Mouse (Mus musculus) CH12.LX (cell line): ENCODE results near the gene Ank3. TPM values are rescaled to one million over a fixed set of nuclear protein-coding genes. Genes with fewer than 3 reads are reported as not detected.

Source experiments
- DNase-seq: peaks from one replicate; pipeline ENCODE4 v3.0.0-alpha.2; 2013; ENCODE audit errors: extremely low read depth
- H3K27ac ChIP-seq: 2 replicates; pipeline ENCODE4 v1.5.1; 2012; ENCODE audit warnings: low read depth, mild to moderate bottlenecking, control low read depth, moderate library complexity; ENCODE audit not compliant: insufficient read depth
- H3K27me3 ChIP-seq: replicated peaks from 2 replicates; pipeline ENCODE3; 2012; ENCODE audit warnings: inconsistent platforms
- H3K36me3 ChIP-seq, 2 experiments: replicated peaks in 1 of 2; 2 replicates each; pipeline versions ENCODE3 to v1.6.1; 2012; ENCODE audit warnings: inconsistent platforms in 1 of 2, low read length in 1 of 2, mild to moderate bottlenecking in 1 of 2, mixed read lengths in 1 of 2, moderate library complexity in 1 of 2; ENCODE audit not compliant: control insufficient read depth in 1 of 2, insufficient read depth in 1 of 2
- H3K4me1 ChIP-seq, 2 experiments: 2 replicates each; pipeline ENCODE4 v1.6.1; 2012; ENCODE audit warnings: inconsistent platforms in 1 of 2, moderate library complexity in 1 of 2; ENCODE audit not compliant: insufficient read depth in 2 of 2, control insufficient read depth in 1 of 2
- H3K4me2 ChIP-seq: 2 replicates; pipeline ENCODE4 v1.6.1; 2012; ENCODE audit warnings: low read depth, mild to moderate bottlenecking, control low read depth; ENCODE audit not compliant: poor library complexity, insufficient read depth, severe bottlenecking
- H3K4me3 ChIP-seq, 3 experiments: fragments of 150-350 bp in 1 of 3; sonication (generic) in 1 of 3; replicated peaks in 1 of 3; 2 replicates each; pipeline versions ENCODE3 to v1.5.1; 2011 to 2012; ENCODE audit warnings: low read depth in 2 of 3, low read length in 2 of 3, mild to moderate bottlenecking in 2 of 3, moderate library complexity in 2 of 3, control low read depth in 1 of 3, improper control_type of control experiment in 1 of 3, inconsistent platforms in 1 of 3, mixed read lengths in 1 of 3; ENCODE audit not compliant: poor library complexity in 1 of 3
- H3K79me2 ChIP-seq: replicated peaks from 2 replicates; pipeline ENCODE4 v1.6.1; 2012; ENCODE audit warnings: mild to moderate bottlenecking, moderate library complexity; ENCODE audit not compliant: control insufficient read depth, poor library complexity, insufficient read depth, severe bottlenecking; ENCODE audit errors: extremely low read depth
- H3K9ac ChIP-seq: 2 replicates; pipeline ENCODE4 v1.6.1; 2012; ENCODE audit warnings: low read depth, mild to moderate bottlenecking, control low read depth, moderate library complexity; ENCODE audit not compliant: insufficient read depth
- H3K9me3 ChIP-seq: replicated peaks from 2 replicates; pipeline ENCODE3; 2012; ENCODE audit warnings: low read length, inconsistent platforms, mixed read lengths
- BHLHE40 ChIP-seq: IDR thresholded peaks from 2 replicates; pipeline ENCODE4 v1.6.1; 2011; ENCODE audit warnings: mild to moderate bottlenecking, low read depth, low read length, improper control_type of control experiment
- CHD1 ChIP-seq: IDR thresholded peaks from 2 replicates; pipeline ENCODE4 v1.6.1; 2012; ENCODE audit warnings: low read depth, low read length, improper control_type of control experiment, inconsistent platforms
- CTCF ChIP-seq, 2 experiments: IDR thresholded peaks in 1 of 2; conservative IDR thresholded peaks in 1 of 2; 2 replicates each; pipeline ENCODE4 v1.5.1; 2011 to 2012; ENCODE audit warnings: low read depth in 2 of 2, low read length in 2 of 2, improper control_type of control experiment in 1 of 2, inconsistent platforms in 1 of 2, mild to moderate bottlenecking in 1 of 2, moderate library complexity in 1 of 2
- EP300 ChIP-seq: IDR thresholded peaks from 2 replicates; pipeline ENCODE4 v1.6.1; 2011; ENCODE audit warnings: low read length, improper control_type of control experiment
- HCFC1 ChIP-seq: IDR thresholded peaks from 2 replicates; pipeline ENCODE4 v1.6.1; 2012; ENCODE audit warnings: low read depth, mild to moderate bottlenecking, inconsistent platforms, low read length, improper control_type of control experiment
- KAT2A ChIP-seq: IDR thresholded peaks from 2 replicates; pipeline ENCODE4 v1.6.1; 2012; ENCODE audit warnings: low read length, improper control_type of control experiment, inconsistent platforms; ENCODE audit not compliant: insufficient replicate concordance
- MYC ChIP-seq: IDR thresholded peaks from 2 replicates; pipeline ENCODE4 v1.6.1; 2011; ENCODE audit warnings: low read depth, mild to moderate bottlenecking, improper control_type of control experiment, low read length
- NELFE ChIP-seq: IDR thresholded peaks from 2 replicates; pipeline ENCODE4 v1.6.1; 2011; ENCODE audit warnings: low read depth, low read length, improper control_type of control experiment
- POLR2A ChIP-seq: IDR thresholded peaks from 2 replicates; pipeline ENCODE4 v1.6.1; 2011; ENCODE audit warnings: low read depth, mild to moderate bottlenecking, improper control_type of control experiment, low read length
- POLR2AphosphoS2 ChIP-seq: IDR thresholded peaks from 2 replicates; pipeline ENCODE4 v1.6.1; 2011; ENCODE audit warnings: low read depth, low read length, improper control_type of control experiment
- RAD21 ChIP-seq: IDR thresholded peaks from 2 replicates; pipeline ENCODE4 v1.6.1; 2011; ENCODE audit warnings: low read depth, mild to moderate bottlenecking, low read length, improper control_type of control experiment, moderate library complexity
- RCOR1 ChIP-seq: conservative IDR thresholded peaks from 2 replicates; pipeline ENCODE4 v1.6.1; 2012; ENCODE audit warnings: low read depth, mild to moderate bottlenecking, inconsistent platforms, low read length, improper control_type of control experiment
- SMC3 ChIP-seq: IDR thresholded peaks from 2 replicates; pipeline ENCODE4 v1.6.1; 2011; ENCODE audit warnings: low read depth, low read length, improper control_type of control experiment
- TCF12 ChIP-seq: IDR thresholded peaks from 2 replicates; pipeline ENCODE4 v1.6.1; 2014; ENCODE audit warnings: low read depth, mild to moderate bottlenecking, inconsistent platforms, low read length, improper control_type of control experiment
- UBTF ChIP-seq: IDR thresholded peaks from 2 replicates; pipeline ENCODE4 v1.6.1; 2012; ENCODE audit warnings: low read depth, mild to moderate bottlenecking, inconsistent platforms, low read length, improper control_type of control experiment, moderate library complexity
- ZC3H11A ChIP-seq: IDR thresholded peaks from 2 replicates; pipeline ENCODE4 v1.6.1; 2012; ENCODE audit warnings: low read depth, mild to moderate bottlenecking, inconsistent platforms, low read length, improper control_type of control experiment
- ZMIZ1 ChIP-seq: IDR thresholded peaks from 2 replicates; pipeline ENCODE4 v1.6.1; 2012; ENCODE audit warnings: low read depth, mild to moderate bottlenecking, inconsistent platforms, low read length, improper control_type of control experiment
- ZNF384 ChIP-seq: IDR thresholded peaks from 2 replicates; pipeline ENCODE4 v1.6.1; 2012; ENCODE audit warnings: low read depth, low read length, improper control_type of control experiment, inconsistent platforms
- dilution Hi-C: fragments of 300-500 bp; cut with MboI; formaldehyde crosslinking; loops from 2 replicates; pipeline ENCODE4 v1.14.3; 2020; ENCODE audit warnings: low sequenced_read_pairs; ENCODE audit not compliant: extremely low pct_unique_long_range_greater_than_20kb, extremely low pct_ligation_motif_present
- in situ Hi-C: fragments of 300-500 bp; cut with MboI; formaldehyde crosslinking; loops from 3 replicates; pipeline ENCODE4 v1.14.3; 2019; ENCODE audit warnings: low sequenced_read_pairs, low pct_ligation_motif_present, low pct_unique_long_range_greater_than_20kb, mixed read lengths
- polyA plus RNA-seq: library from polyadenylated mRNA; unstranded; fragments of >175 nt; gene quantifications from 2 replicates; pipeline ENCODE4 v1.2.1, GENCODE M21; 2012; ENCODE audit warnings: low read depth; ENCODE audit not compliant: insufficient read length
- total RNA-seq, 2 experiments: library from RNA; depleted of rRNA; stranded (reverse); fragments of 300-350 nt in 1 of 2; fragments of >200 nt in 1 of 2; gene quantifications; 2 replicates each; pipeline ENCODE4 v1.2.3; 2012 to 2014

The Ank3 gene
- total and polyA plus RNA-seq, 3 experiments = 4.7 to 8.3 (median 6.2) TPM

DNA sequence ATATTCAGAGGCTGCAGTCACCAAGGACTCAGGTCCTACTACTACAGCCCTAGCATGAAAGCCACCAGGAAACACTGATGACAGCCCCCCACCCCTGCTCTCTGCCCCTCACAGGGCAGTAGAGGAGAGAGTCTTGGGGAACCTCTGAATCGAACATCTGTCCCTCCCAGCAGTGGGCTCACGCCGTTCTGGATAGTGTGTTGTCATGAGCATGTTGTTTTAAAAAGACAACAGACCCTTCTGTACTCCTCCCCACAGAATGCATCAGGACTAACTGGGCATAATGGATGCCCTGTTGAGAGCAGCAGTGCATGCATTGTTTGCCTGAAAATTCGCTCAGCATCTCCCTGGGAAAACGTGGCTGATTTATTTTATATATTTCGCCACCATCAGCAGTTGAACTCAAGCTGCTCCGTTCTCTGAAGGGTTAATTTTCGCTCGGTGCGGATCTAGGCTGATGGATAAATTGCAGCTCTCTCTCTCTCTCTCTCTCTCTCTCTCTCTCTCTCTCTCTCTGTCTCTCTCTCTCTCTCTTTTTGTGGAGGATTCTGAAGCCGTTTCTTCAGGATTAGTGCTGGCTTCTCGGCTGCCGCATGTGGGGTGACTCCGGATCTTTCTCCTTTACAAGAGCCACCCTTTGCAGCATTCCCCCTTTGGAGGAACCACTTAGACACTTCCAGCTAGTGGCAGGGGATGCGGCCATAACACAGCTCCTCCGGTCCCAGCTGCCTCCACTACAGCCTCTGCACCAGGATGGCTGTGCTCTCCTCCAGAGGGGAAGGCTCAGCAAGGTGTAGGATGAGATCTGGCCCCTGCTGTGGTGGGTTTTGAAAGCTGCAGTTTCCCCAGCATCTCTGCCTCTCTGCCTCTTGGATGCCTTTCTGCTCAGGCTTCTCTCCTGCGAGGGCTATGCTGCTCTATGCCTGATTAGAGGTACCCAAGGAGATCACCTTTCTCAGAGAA lies 307.5 kb downstream of the Ank3 start:
- Histone ChIP-seq H3K27me3 (no peaks in the 10 kb centered on the region), H3K4me3 (no peak overlapping the region), H3K9me3 (no peaks in the 10 kb centered on the region), H3K27ac (no peak overlapping the region), H3K36me3 (no peaks in the 10 kb centered on the region), H3K4me1 (peaks cover 0 to 2% of the 10 kb centered on the region in 2 experiments; a peak in 1 of 4 replicates), H3K79me2 (no peaks in the 10 kb centered on the region), H3K4me2 (no peak overlapping the region), H3K9ac (no peak overlapping the region)
- dilution Hi-C loops (no loop called here), in situ Hi-C loops (no loop called here)
- no peak for TF ChIP-seq RCOR1
- TF ChIP-seq ZMIZ1 = no peak
- no peak for TF ChIP-seq RAD21
- DNase-seq = no peak

DNA sequence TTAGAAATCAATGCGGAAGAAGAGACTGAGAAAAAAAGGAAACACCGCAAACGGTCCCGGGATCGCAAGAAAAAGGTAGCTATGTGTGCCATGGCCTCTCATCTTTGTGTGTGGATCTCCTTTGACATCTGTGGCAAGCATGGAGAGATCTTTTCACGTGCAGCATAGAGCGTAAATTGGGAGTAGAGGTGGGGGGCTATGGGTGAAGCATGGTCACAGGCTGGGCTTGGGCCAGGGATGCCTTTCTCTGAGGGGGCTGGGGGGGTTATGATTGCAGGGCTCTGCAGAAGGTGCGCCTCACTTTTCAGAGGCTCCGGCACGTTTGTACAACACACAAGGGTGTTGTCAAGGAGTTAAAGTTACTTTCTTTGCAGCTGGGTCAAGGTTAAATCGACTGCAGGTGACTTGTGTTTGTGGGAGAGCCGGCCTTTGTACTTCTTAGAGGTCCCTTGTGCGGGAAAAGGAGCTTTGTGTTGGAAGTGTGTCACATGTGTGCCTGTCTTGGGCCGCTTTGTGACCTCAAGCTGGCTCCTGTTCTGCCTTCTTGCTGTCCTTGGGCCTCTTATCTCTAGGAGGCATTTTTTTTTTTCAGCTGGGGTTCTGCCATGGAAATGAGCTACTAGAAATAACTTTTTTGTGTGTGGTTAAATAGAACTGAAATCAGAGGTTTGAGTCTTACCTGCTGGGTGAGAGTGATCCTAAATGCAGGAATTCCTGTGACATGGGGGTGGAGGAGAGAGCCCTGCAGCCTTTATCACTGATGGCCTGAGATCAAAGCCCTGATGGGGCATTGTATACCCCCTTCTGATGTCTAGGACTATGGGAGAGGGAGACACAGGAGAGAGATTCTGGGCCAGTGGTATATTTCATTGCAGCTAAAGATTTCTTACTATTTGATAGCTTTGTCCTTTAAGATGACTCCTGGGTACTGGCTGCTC lies 308.5 kb downstream of the Ank3 start:
- Histone ChIP-seq H3K9ac (no peak overlapping the region), H3K79me2 (no peaks in the 10 kb centered on the region), H3K4me1 (0 out of 4 replicates have a peak, but pooled peaks cover 0 to 2% of the 10 kb centered on the region in 2 experiments), H3K4me2 (no peak overlapping the region), H3K27ac (no peak overlapping the region), H3K36me3 (no peaks in the 10 kb centered on the region), H3K4me3 (no peak overlapping the region), H3K9me3 (no peaks in the 10 kb centered on the region)
- dilution Hi-C loops = no loop called here
- in situ Hi-C loops = no loop called here
- TF ChIP-seq TCF12 (no peak), BHLHE40 (no peak), SMC3 (no peak), CHD1 (no peak), ZNF384 (no peak), HCFC1 (no peak), POLR2A (no peak), RAD21 (no peak), EP300 (no peak), MYC (no peak), POLR2AphosphoS2 (no peak), NELFE (no peak), ZC3H11A (no peak), KAT2A (no peak), UBTF (no peak), CTCF (conservative IDR thresholded peaks at IDR 0.05 in 1 of 2, IDR thresholded peaks at IDR 0.05 in 1 of 2; ENCODE audit: low read depth in 2 of 2, low read length in 2 of 2) (no peak)
- TF ChIP-seq, all 38 proteins: peak for 0
- H3K27me3 ChIP-seq = no peaks in the 10 kb centered on the region
- no peak for DNase-seq
